Mouse (Mus musculus) right cerebral cortex, postnatal 4 days (tissue): Measurements from ENCODE around the gene Vmn2r124.
"Not testable (repeated sequence)": the region's sequence is repeated elsewhere in the genome, so short reads cannot be mapped to it uniquely, and the experiment has no call there.

ENCODE experiments used
- DNase-seq: peaks from one replicate; pipeline ENCODE4 v3.0.0-alpha.2; 2022

The Vmn2r124 gene

DNA sequence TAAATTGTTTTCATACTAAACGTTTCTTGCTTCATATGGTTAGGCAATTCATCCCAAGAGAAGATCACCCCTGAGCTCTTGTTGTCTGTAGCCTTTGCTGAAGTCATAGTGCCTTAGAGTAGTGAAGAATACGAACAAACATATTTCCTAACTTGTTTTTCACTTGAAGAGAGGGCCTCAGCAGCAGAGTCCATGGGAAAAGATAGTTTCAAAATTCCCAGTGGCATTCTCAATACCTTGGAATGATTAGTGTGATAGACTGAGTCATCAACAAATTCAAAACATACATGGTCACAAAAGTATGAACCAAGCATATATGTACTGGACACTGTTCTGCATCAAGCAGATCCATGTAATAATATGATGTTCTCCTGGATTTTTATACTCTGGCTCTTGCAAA is at the start of gene Vmn2r124:
Gene Vmn2r124, plus strand, starts transcription at position 301 of the 400 bp plus-strand sequence.
- DNase-seq: no peak

DNA sequence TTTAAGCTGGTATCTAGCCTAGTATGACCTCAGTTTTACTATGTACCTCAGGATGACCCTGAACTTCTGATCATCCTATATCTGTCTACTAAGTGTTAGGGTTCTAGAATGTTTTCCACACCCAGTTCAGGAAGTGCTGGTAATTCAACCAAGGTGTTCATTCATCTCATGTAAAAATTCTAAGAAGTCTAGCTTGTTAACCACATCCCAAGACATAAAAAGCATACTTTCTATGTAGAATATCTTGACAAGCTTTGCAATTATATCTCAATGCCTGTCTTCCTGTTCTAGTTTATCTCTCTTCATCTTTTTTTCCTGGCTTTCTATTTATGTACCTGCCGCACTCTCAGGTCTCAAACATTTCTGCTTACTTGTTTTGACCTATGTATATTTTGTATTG is 44.5 kb upstream of the Vmn2r124 start:
- no peak for DNase-seq

DNA sequence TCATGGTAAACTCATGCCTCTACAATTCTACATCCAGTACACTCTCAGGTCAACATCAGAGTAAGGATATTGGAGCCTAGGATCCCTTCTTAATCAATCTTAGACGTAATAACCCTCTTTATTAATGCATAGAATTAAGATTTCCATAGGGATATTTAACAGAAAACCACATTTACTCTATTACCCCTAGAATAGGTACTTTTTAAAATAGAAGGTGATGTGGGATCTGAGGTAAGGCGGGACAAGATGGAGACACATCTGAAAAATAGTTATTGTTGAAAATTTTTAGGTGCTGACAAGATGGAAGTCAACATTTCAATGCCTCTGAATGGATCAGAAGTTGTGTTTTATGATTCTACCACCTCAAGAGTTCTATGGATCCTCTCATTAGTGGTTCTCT is 27.8 kb upstream of the Vmn2r124 start, which contains the start of gene Fpr-rs4:
Gene Fpr-rs4, plus strand, starts transcription at position 301 of the 400 bp plus-strand sequence.
- DNase-seq: no peak

DNA sequence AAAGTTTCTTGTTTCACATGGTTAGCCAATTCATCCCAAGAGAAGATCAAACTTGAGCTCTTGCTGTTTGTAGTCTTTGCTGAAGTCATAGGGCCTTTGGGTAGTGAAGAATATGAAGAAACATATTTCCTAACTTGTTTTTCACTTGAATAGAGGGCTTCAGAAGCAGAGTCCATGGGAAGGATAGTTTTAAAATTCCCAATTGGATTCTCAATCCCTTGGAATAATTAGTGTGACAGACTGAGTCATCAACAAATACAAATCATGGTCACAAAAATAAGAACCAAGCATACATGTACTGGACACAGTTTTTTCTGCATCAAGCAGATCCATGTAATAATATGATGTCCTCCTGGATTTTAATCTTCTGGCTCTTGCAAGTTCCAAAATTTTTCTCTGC is 35.5 kb downstream of the Vmn2r124 start, which contains the start of gene Vmn2r91:
Gene Vmn2r91, plus strand, starts transcription at position 301 of the 400 bp plus-strand sequence.
- not testable (repeated sequence) for DNase-seq

DNA sequence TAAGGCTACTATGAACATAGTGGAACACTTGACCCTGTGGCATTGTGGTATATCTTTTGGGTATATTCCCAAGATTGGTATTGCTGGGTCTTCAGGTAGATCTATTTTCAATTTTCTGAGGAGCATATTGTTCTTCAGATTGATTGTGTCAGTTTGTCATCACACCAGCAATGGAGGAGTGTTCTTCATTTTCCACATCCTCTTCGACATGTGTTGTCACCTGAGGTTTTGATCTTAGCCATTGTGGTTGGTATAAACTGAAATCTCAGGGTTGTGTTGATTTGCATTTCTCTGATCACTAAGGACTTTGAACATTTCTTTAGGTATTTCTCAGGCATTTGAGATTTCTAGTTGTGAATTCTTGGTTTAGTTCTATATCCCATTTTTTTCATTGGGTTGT is 46.4 kb downstream of the Vmn2r124 start:
- not testable (repeated sequence) for DNase-seq

DNA sequence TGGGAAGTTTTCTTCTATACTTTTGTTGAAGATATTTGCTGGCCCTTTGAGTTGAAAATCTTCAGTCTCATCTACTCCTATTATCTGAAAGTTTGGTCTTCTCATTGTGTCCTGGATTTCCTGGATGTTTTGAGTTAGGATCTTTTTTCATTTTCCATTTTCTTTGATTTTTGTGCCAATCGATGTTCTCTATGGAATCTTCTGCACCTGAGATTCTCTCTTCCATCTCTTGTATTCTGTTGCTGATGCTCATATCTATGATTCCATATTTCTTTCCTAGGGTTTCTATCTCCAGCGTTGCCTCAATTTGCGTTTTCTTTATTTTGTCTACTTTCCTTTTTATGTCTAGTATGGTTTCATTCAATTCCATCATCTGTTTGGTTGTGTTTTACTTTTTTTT is 53.0 kb downstream of the Vmn2r124 start:
- DNase-seq: not testable (repeated sequence)
